Mouse (Mus musculus) mature B cell (primary cell): ENCODE data around the gene Polrmt.

ENCODE experiments used
- in situ Hi-C: fragments of 300-500 bp; cut with MboI; formaldehyde crosslinking; loops from 2 replicates; pipeline ENCODE4 v1.14.3; 2019

Gene Polrmt

GRCm38 (mm10) chr10:79687513-79687912 is 58.9 kb downstream of the Polrmt start:
- in situ Hi-C loops: no loop called here

- in situ Hi-C loops: no loop called here
Observed at GRCm38 (mm10) chr10:79686691-79687090, 59.7 kb downstream of the Polrmt start.

- in situ Hi-C loops: no loop called here
Observed at GRCm38 (mm10) chr10:79686219-79686618, 60.2 kb downstream of the Polrmt start.
